Mouse (Mus musculus) macrophage (primary cell): ENCODE measurements at regions not wholly inside any gene's neighbourhood (a gene's known extent, or its start where the extent isn't known, plus 50 kb on each side); places are given as distances from the start of the nearest gene placed in this dataset.

ENCODE experiments used
- H3K27ac ChIP-seq: fragments of 350-480 bp; formaldehyde crosslinking; 2 replicates; pipeline ENCODE4 v1.9.0; 2021
- H3K36me3 ChIP-seq: fragments of 350-480 bp; formaldehyde crosslinking; 2 replicates; pipeline ENCODE4 v1.9.0; 2021; ENCODE audit errors: inconsistent target
- H3K4me3 ChIP-seq: fragments of 350-480 bp; formaldehyde crosslinking; 2 replicates; pipeline ENCODE4 v1.9.0; 2021; ENCODE audit errors: inconsistent target
- H3K79me2 ChIP-seq: fragments of 350-480 bp; formaldehyde crosslinking; 2 replicates; pipeline ENCODE4 v1.9.0; 2021; ENCODE audit errors: inconsistent target
- WGBS: methylation state at CpG from one replicate; pipeline ENCODE4 v1.1.7; 2026; ENCODE audit warnings: inconsistent platforms; ENCODE audit not compliant: missing documents; 5-methylcytosine and 5-hydroxymethylcytosine counted together

GRCm38 (mm10) chr12:35429473-35429872 is 105.4 kb downstream of the Ahr start:
- Histone ChIP-seq H3K4me3 (no peak overlapping the region), H3K27ac (no peak overlapping the region)
- WGBS, result 100% methylated on average over 1 of the region's 1 CpGs

GRCm38 (mm10) chr12:35419206-35419605 is 115.6 kb downstream of the Ahr start:
- Histone ChIP-seq H3K79me2 (no peaks in the 10 kb centered on the region), H3K27ac (no peak overlapping the region), H3K4me3 (no peak overlapping the region), H3K36me3 (no peaks in the 10 kb centered on the region)
- WGBS, result 100% methylated on average over 2 of the region's 2 CpGs

More at GRCm38 (mm10) chr12:35429473-35429872, 105.4 kb downstream of the Ahr start:
- Histone ChIP-seq H3K79me2 (no peaks in the 10 kb centered on the region), H3K36me3 (no peaks in the 10 kb centered on the region)

- no peak overlapping the region for H3K4me3 ChIP-seq
- H3K27ac ChIP-seq, result no peak overlapping the region
- WGBS, result 37% methylated on average over 4 of the region's 4 CpGs
- H3K79me2 ChIP-seq, result no peaks in the 10 kb centered on the region
- no peaks in the 10 kb centered on the region for H3K36me3 ChIP-seq
Measured at GRCm38 (mm10) chr12:35417943-35418342, 116.9 kb downstream of the Ahr start.

GRCm38 (mm10) chr12:35416583-35416982 is 118.3 kb downstream of the Ahr start:
- Histone ChIP-seq H3K4me3 (no peak overlapping the region), H3K36me3 (no peaks in the 10 kb centered on the region), H3K27ac (no peak overlapping the region), H3K79me2 (no peaks in the 10 kb centered on the region)
- 92% methylated on average over 5 of the region's 5 CpGs for whole genome bisulfite sequencing

GRCm38 (mm10) chr12:35412715-35413114 is 122.1 kb downstream of the Ahr start:
- Histone ChIP-seq H3K79me2 (no peaks in the 10 kb centered on the region), H3K36me3 (no peaks in the 10 kb centered on the region), H3K4me3 (no peak overlapping the region), H3K27ac (no peak overlapping the region)
- 89% methylated on average over 3 of the region's 3 CpGs for WGBS

- H3K79me2 ChIP-seq, result no peaks in the 10 kb centered on the region
- 87% methylated on average over 3 of the region's 3 CpGs for WGBS
Measured at GRCm38 (mm10) chr12:35408461-35408860, 126.4 kb downstream of the Ahr start.

GRCm38 (mm10) chr12:35408044-35408443 is 126.8 kb downstream of the Ahr start:
- Histone ChIP-seq H3K4me3 (no peak overlapping the region), H3K36me3 (no peaks in the 10 kb centered on the region), H3K79me2 (no peaks in the 10 kb centered on the region), H3K27ac (no peak overlapping the region)
- 100% methylated on average over 3 of the region's 3 CpGs for WGBS

More at GRCm38 (mm10) chr12:35408461-35408860, 126.4 kb downstream of the Ahr start:
- Histone ChIP-seq H3K27ac (no peak overlapping the region), H3K36me3 (no peaks in the 10 kb centered on the region), H3K4me3 (no peak overlapping the region)

GRCm38 (mm10) chr12:35401853-35402252 is 133.0 kb downstream of the Ahr start:
- WGBS, result 96% methylated on average over 2 of the region's 2 CpGs
- no peaks in the 10 kb centered on the region for H3K36me3 ChIP-seq
- no peak overlapping the region for H3K27ac ChIP-seq
- H3K4me3 ChIP-seq, result no peak overlapping the region
- no peaks in the 10 kb centered on the region for H3K79me2 ChIP-seq

- H3K36me3 ChIP-seq, result no peaks in the 10 kb centered on the region
- H3K79me2 ChIP-seq, result no peaks in the 10 kb centered on the region
- 96% methylated on average over 2 of the region's 2 CpGs for WGBS
- no peak overlapping the region for H3K27ac ChIP-seq
- H3K4me3 ChIP-seq, result no peak overlapping the region
Measured at GRCm38 (mm10) chr12:35401219-35401618, 133.6 kb downstream of the Ahr start.

- Histone ChIP-seq H3K27ac (no peak overlapping the region), H3K79me2 (no peaks in the 10 kb centered on the region), H3K4me3 (no peak overlapping the region), H3K36me3 (no peaks in the 10 kb centered on the region)
- 100% methylated on average over 1 of the region's 1 CpGs for WGBS
Measured at GRCm38 (mm10) chr12:35395211-35395610, 139.6 kb downstream of the Ahr start.

GRCm38 (mm10) chr12:35392111-35392510 is 142.7 kb downstream of the Ahr start:
- WGBS, result 39% methylated on average over 2 of the region's 2 CpGs
- Histone ChIP-seq H3K27ac (0 out of 2 replicates have a peak overlapping the region, but pooled peaks have one; percentile 7), H3K79me2 (no peaks in the 10 kb centered on the region), H3K4me3 (no peak overlapping the region), H3K36me3 (no peaks in the 10 kb centered on the region)

- H3K36me3 ChIP-seq, result no peaks in the 10 kb centered on the region
- 92% methylated on average over 1 of the region's 1 CpGs for WGBS
- no peak overlapping the region for H3K27ac ChIP-seq
- no peaks in the 10 kb centered on the region for H3K79me2 ChIP-seq
- H3K4me3 ChIP-seq, result no peak overlapping the region
Measured at GRCm38 (mm10) chr12:35390266-35390665, 144.6 kb downstream of the Ahr start.

- Histone ChIP-seq H3K27ac (no peak overlapping the region), H3K36me3 (no peaks in the 10 kb centered on the region), H3K4me3 (no peak overlapping the region), H3K79me2 (no peaks in the 10 kb centered on the region)
Measured at GRCm38 (mm10) chr12:35389839-35390238, 145.0 kb downstream of the Ahr start.

GRCm38 (mm10) chr12:35384211-35384610 is 150.6 kb downstream of the Ahr start:
- Histone ChIP-seq H3K36me3 (no peaks in the 10 kb centered on the region), H3K79me2 (no peaks in the 10 kb centered on the region), H3K27ac (no peak overlapping the region), H3K4me3 (no peak overlapping the region)
- 12% methylated on average over 4 of the region's 4 CpGs for WGBS

GRCm38 (mm10) chr12:35377266-35377665 is 157.6 kb downstream of the Ahr start:
- no peaks in the 10 kb centered on the region for H3K79me2 ChIP-seq
- WGBS, result 95% methylated on average over 3 of the region's 3 CpGs
- H3K4me3 ChIP-seq, result no peak overlapping the region
- H3K36me3 ChIP-seq, result no peaks in the 10 kb centered on the region
- no peak overlapping the region for H3K27ac ChIP-seq

- Histone ChIP-seq H3K79me2 (no peaks in the 10 kb centered on the region), H3K36me3 (no peaks in the 10 kb centered on the region), H3K4me3 (no peak overlapping the region), H3K27ac (no peak overlapping the region)
Measured at GRCm38 (mm10) chr12:35376365-35376764, 158.5 kb downstream of the Ahr start.
